Mouse (Mus musculus) stomach, embryonic 15.5 days (tissue): ENCODE measurements around the gene Uchl3. TPM values are rescaled to one million over a fixed set of nuclear protein-coding genes. Genes with fewer than 3 reads are reported as not detected.

ENCODE experiments used
- polyA plus RNA-seq: library from polyadenylated mRNA; unstranded; fragments of >200 nt; fragmentation: Nextera tagmentation; extraction: Ambion mirVana; gene quantifications from 2 replicates; pipeline ENCODE4 v1.2.1, GENCODE M21; 2015

Uchl3 gene
- polyA plus RNA-seq, 1 experiment from 2014 or later = 137 TPM

Other genes with a start within 250 kb of the Uchl3 start
- gene Tbc1d4, start 44.8 kb upstream of the Uchl3 start, polyA plus RNA-seq = 10.3 and 10.4 TPM in 2 replicates
- 101 and 111 TPM in 2 replicates for gene Commd6, start 13.3 kb upstream of the Uchl3 start, polyA plus RNA-seq
- gene Gm9922, start 75.8 kb downstream of the Uchl3 start, polyA plus RNA-seq = 1.1 and 1.8 TPM in 2 replicates
- gene Lmo7, start 76.0 kb downstream of the Uchl3 start, polyA plus RNA-seq = 19.3 and 21.1 TPM in 2 replicates